Mouse (Mus musculus) lung, adult 2 months (tissue): ENCODE data around the gene Gm27021. TPM values are rescaled to one million over a fixed set of nuclear protein-coding genes. Genes with fewer than 3 reads are reported as not detected.

Experiments
- DNase-seq: peaks from one replicate; pipeline ENCODE4 v3.0.0; 2022
- H3K4me1 ChIP-seq: fragments of 200-500 bp; 2 replicates; pipeline ENCODE4 v1.6.1; 2011; ENCODE audit warnings: low read length; ENCODE audit not compliant: control insufficient read depth, insufficient read depth
- H3K4me3 ChIP-seq: fragments of 200-500 bp; replicated peaks from 2 replicates; pipeline ENCODE3; 2011; ENCODE audit warnings: low read depth, mild to moderate bottlenecking, control low read depth, low read length; ENCODE audit errors: extremely low read depth
- CTCF ChIP-seq: fragments of 200-500 bp; IDR thresholded peaks from 2 replicates; pipeline ENCODE4 v1.5.1; 2011; ENCODE audit warnings: mild to moderate bottlenecking, low read length, control low read depth; ENCODE audit not compliant: insufficient read depth
- POLR2A ChIP-seq: fragments of 200-500 bp; IDR thresholded peaks from 2 replicates; pipeline ENCODE4 v1.6.1; 2011; ENCODE audit warnings: low read depth, mild to moderate bottlenecking, control low read depth, low read length, borderline replicate concordance; ENCODE audit errors: extremely low read depth
- WGBS: fragments of 180-500 bp; shearing (Covaris S2); methylation state at CpG from one replicate; pipeline ENCODE4 v1.1.7; 2018; 5-methylcytosine and 5-hydroxymethylcytosine counted together
- polyA plus RNA-seq: library from polyadenylated mRNA; depleted of rRNA; stranded (reverse); fragments of >200 nt; gene quantifications from 2 replicates; pipeline ENCODE4 v1.2.3, GENCODE M21; 2012; rRNA removed

Gene Gm27021
- polyA plus RNA-seq, 1 experiment = 0.92 TPM

GRCm38 (mm10) chr8:120565151-120565711 lies 102.6 kb downstream of the Gm27021 start:
- WGBS = 67% methylated on average over 7 of the region's 7 CpGs
- no peak for DNase-seq
- no peak for TF ChIP-seq CTCF
- no peak for TF ChIP-seq POLR2A
- Histone ChIP-seq H3K4me1 (peaks cover 19% of the 10 kb centered on the region), H3K4me3 (no peak overlapping the region)

GRCm38 (mm10) chr8:120563851-120564837 lies 103.7 kb downstream of the Gm27021 start:
- TF ChIP-seq CTCF = no peak
- no peak for TF ChIP-seq POLR2A
- 14% methylated on average over 20 of the region's 20 CpGs for WGBS
- DNase-seq = peak; percentile 80
- no peak overlapping the region for H3K4me3 ChIP-seq
- H3K4me1 ChIP-seq = peaks cover 19% of the 10 kb centered on the region

DNA sequence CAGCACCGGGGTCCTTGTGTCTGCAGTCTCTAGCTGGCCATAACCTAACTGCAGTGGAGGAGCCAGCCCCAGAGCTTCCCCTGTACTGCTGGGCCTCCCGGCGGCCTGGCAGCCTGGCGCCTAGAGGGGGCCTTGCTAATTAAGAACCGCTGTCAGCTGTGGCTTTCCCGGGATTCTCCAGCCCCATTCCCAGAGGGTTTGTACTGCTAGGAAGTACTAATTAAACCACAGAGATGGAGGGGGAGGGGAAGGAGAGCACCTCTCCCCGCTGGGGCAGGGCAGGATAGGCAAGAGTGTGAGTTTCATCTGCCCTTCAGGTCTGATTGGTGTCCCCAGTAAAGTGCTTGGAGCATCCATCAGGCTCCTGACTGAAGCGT lies 104.5 kb downstream of the Gm27021 start:
- H3K4me1 ChIP-seq = peaks cover 19% of the 10 kb centered on the region
- 33% methylated on average over 8 of the region's 8 CpGs for WGBS
- TF ChIP-seq POLR2A = no peak
- TF ChIP-seq CTCF = no peak
- no peak for DNase-seq
- no peak overlapping the region for H3K4me3 ChIP-seq

DNA sequence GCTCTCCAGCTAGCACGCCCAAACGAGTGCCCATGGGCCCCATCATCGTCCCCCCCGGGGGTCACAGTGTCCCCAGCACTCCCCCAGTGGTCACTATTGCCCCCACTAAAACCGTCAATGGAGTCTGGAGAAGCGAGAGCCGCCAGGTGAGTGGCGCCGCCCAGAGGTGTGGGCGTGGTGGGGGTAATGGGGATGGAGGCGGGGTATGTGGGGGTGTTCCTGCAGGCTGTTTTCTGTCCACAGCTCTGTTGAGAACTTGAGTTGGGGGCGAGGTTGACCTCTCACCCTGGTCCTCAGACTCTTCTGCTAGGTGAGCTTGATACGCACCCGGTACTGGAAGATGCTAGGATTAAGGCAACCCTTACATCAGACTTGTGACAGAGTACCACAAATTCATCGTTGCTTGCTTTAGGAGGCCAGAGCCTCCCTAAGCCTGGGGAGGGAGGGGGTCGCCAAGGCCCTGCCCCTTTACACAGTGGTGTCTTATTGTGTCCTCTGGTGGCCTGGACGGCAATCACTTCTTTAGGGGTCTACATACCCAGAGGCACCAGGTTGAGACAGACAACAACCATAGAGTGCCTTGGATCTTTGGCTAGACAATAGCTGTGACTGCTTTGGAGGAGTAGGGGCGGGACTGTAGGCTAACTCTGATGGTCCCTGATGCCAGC lies 105.1 kb downstream of the Gm27021 start:
- no peak overlapping the region for H3K4me3 ChIP-seq
- 91% methylated on average over 18 of the region's 18 CpGs for WGBS
- H3K4me1 ChIP-seq = peaks cover 19% of the 10 kb centered on the region
- TF ChIP-seq POLR2A = no peak
- TF ChIP-seq CTCF = no peak
- DNase-seq = no peak

DNA sequence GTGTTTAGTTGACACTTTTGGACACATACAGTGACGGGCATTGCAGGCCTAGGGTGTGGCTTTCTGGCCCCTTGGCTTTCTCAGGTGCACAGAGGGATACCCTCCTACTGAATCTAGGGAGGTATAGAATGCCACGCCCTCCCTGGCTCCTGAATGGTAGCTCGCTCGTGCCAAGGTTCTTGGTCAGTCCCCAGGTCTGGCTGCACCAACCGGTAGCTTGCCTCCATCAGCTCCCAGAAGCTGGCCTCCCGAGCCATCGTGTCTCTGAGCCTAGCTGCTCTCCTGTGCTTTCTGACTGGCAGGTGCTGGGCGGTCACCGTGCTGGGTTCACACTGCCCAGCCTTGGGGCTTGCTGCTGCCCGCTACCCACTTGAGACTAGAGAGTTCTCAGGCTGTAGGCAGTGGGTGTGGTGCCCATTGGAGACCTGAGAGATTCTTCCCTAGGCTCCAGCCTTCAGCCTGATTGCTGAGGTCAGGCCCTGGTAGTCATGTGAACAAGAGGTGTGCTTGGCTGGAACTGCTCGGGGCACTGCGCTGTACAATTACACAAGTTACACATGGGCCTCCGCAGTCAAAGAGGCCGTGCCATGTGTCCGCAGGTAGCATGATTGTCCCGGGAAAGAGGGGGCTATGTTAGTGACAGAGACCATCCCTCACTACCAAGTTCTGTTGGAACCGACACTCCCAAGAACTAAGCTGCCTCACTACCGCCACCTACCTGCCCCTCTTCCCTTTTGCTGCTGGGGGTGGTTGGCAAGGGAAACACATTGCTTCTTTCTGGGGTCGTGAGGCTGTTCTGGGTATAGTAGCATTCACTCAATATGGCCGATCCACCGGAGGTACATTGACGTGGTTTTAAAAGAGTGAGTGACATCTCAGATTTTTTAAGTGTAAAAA lies 106.1 kb downstream of the Gm27021 start:
- TF ChIP-seq CTCF (peak; percentile 52), POLR2A (no peak)
- Histone ChIP-seq H3K4me1 (peaks cover 19% of the 10 kb centered on the region), H3K4me3 (no peak overlapping the region)
- DNase-seq = peak; percentile 39
- 75% methylated on average over 22 of the region's 22 CpGs for WGBS

GRCm38 (mm10) chr8:120560535-120560934 lies 107.3 kb downstream of the Gm27021 start:
- TF ChIP-seq CTCF = no peak
- no peak for TF ChIP-seq POLR2A
- peaks cover 19% of the 10 kb centered on the region for H3K4me1 ChIP-seq
- 87% methylated on average over 5 of the region's 5 CpGs for WGBS
- H3K4me3 ChIP-seq = no peak overlapping the region
- no peak for DNase-seq

GRCm38 (mm10) chr8:120559654-120560053 lies 108.2 kb downstream of the Gm27021 start:
- TF ChIP-seq CTCF (no peak), POLR2A (no peak)
- Histone ChIP-seq H3K4me3 (no peak overlapping the region), H3K4me1 (peaks cover 19% of the 10 kb centered on the region)
- DNase-seq = no peak
- 87% methylated on average over 11 of the region's 11 CpGs for WGBS

Other genes starting within 250 kb of the Gm27021 start
- 4.4 and 4.5 TPM in 2 replicates for gene Gins2, start 78.8 kb downstream of the Gm27021 start, polyA plus RNA-seq
- gene 1190005I06Rik, start 20.4 kb downstream of the Gm27021 start, polyA plus RNA-seq = 2.4 and 6.2 TPM in 2 replicates
- gene Cox4i1, start 143 bp upstream of the Gm27021 start, polyA plus RNA-seq = 606 and 728 TPM in 2 replicates
- gene Emc8, start 494 bp upstream of the Gm27021 start, polyA plus RNA-seq = 56.8 and 71.2 TPM in 2 replicates
- 38.6 and 44.7 TPM in 2 replicates for gene Irf8, start 68.3 kb upstream of the Gm27021 start, polyA plus RNA-seq